Mouse (Mus musculus): ENCODE results near the gene Olfr978. TPM values are rescaled to one million over a fixed set of nuclear protein-coding genes. Genes with fewer than 3 reads are reported as not detected.
"Not testable (repeated sequence)": the region's sequence is repeated elsewhere in the genome, so short reads cannot be mapped to it uniquely, and the experiment has no call there.

Gene Olfr978
- not detected in 2 replicates for polyA plus RNA-seq (2016; fragmentation: Nextera tagmentation; extraction: Ambion mirVana)

- Histone ChIP-seq H3K4me1 (no peaks in the 10 kb centered on the region), H3K36me3 (no peaks in the 10 kb centered on the region), H3K27ac (no peak within 1 kb of the TSS), H3K27me3 (replicated peaks) (no peaks in the 10 kb centered on the region), H3K9ac (no peak within 1 kb of the TSS), H3K4me2 (no peak within 1 kb of the TSS), H3K4me3 (no peak within 1 kb of the TSS), H3K9me3 (replicated peaks) (no peaks in the 10 kb centered on the region)
- WGBS (ENCODE audit: insufficient replicate concordance) = 72% methylated on average over 2 of the region's 2 CpGs
- no peak for ATAC-seq
Measured at GRCm38 (mm10) chr9:39991813-39992212, at the start of gene Olfr978. Gene Olfr978, plus strand, starts transcription at chr9:39992113.

DNA sequence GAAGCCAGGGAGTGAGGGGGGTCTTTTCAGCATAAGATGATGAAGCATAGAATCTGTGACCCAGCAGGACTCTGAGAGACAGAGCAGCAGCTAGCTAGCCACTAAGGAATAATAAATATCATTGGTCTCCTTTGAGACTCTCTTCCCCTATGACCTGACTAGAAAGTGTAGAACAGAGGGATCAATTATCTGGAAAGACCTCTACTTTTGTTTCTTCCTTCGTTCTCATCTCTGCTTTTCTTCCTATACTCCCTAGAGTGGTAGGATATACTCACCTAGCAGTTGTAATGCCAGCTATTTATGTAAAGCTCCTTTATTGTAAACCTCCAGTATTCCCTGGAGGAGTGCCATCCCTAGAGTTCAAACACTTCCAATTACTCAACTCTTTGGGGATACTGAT lies 40.0 kb upstream of the Olfr978 start, which contains the start of gene Olfr975:
Gene Olfr975 (minus strand): TSS at position 101 of the 400 bp plus-strand sequence.
- Histone ChIP-seq H3K27me3 (replicated peaks) (no peaks in the 10 kb centered on the region), H3K4me3 (no peak within 1 kb of the TSS), H3K9me3 (replicated peaks) (no peaks in the 10 kb centered on the region), H3K4me1 (no peaks in the 10 kb centered on the region), H3K27ac (no peak within 1 kb of the TSS), H3K9ac (no peak within 1 kb of the TSS), H3K36me3 (no peaks in the 10 kb centered on the region), H3K4me2 (no peak within 1 kb of the TSS)
- WGBS (ENCODE audit: insufficient replicate concordance) = 29% methylated on average over 1 of the region's 1 CpGs
- no peak for ATAC-seq

DNA sequence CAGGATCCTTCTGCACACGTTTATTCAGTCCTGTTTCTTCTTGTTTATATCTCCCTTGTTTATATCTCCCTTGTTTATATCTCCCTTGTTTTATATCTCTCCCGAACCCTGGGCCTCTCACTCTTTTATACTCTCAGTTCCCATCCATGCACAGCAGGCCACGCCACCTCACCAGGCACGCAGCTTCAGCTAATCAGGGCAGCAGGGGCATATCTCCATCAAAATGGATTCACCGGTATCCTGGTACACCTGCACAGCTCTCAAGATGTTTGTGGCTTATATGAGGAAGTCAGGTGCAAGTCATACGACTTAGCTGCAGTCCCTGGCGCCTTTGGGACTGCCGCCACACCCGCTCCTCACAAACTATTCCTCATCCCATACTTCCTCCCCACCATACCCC lies 30.9 kb upstream of the Olfr978 start, which contains the start of gene Olfr976:
Gene Olfr976 (minus strand): TSS at position 101 of the 400 bp plus-strand sequence.
- H3K4me3 ChIP-seq; H3K4me2 ChIP-seq; H3K9me3 ChIP-seq (replicated peaks); ATAC-seq; H3K27me3 ChIP-seq (replicated peaks); H3K4me1 ChIP-seq; H3K27ac ChIP-seq; H3K9ac ChIP-seq; H3K36me3 ChIP-seq: not testable (repeated sequence)
- 69% methylated on average over 8 of the region's 9 CpGs for WGBS (ENCODE audit: insufficient replicate concordance)

- not testable (repeated sequence) for H3K4me3 ChIP-seq; H3K9ac ChIP-seq; H3K4me2 ChIP-seq; H3K4me1 ChIP-seq; H3K27ac ChIP-seq; H3K9me3 ChIP-seq (replicated peaks); ATAC-seq; H3K36me3 ChIP-seq; H3K27me3 ChIP-seq (replicated peaks)
- 67% methylated on average over 1 of the region's 1 CpGs for WGBS (ENCODE audit: insufficient replicate concordance)
Measured at GRCm38 (mm10) chr9:39976581-39977145, 15.2 kb upstream of the Olfr978 start.

DNA sequence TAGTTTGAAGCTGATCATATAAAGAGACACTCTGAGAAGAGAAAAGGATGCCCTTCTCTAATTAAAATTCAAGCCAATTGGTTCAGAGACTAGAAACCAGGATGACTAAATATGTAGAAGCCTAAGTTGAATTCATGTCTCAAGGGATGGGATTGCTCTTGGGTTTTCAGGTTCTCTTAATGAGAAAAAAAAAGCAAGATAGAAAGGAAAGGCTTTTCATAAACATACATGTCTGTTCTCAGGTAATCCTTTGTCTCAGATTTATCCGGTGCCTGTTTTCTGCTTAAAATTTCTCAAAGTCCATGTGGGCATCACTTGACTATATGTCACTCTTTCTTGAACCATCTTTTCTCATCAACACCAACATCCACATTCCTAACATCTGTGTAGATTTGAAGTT lies 11.5 kb downstream of the Olfr978 start, which contains the start of gene Olfr979:
Gene Olfr979 (minus strand): TSS at position 101 of the 400 bp plus-strand sequence.
- H3K27me3 ChIP-seq (replicated peaks) = no peaks in the 10 kb centered on the region
- no peak within 1 kb of the TSS for H3K4me2 ChIP-seq
- no peak within 1 kb of the TSS for H3K9ac ChIP-seq
- 73% methylated on average over 1 of the region's 1 CpGs for WGBS (ENCODE audit: insufficient replicate concordance)
- no peak within 1 kb of the TSS for H3K27ac ChIP-seq
- H3K9me3 ChIP-seq (replicated peaks) = no peaks in the 10 kb centered on the region
- no peaks in the 10 kb centered on the region for H3K4me1 ChIP-seq
- ATAC-seq = no peak
- H3K36me3 ChIP-seq = no peaks in the 10 kb centered on the region
- H3K4me3 ChIP-seq = no peak within 1 kb of the TSS

- WGBS (ENCODE audit: insufficient replicate concordance) = 74% methylated on average over 1 of the region's 1 CpGs
- Histone ChIP-seq H3K27me3 (replicated peaks) (no peaks in the 10 kb centered on the region), H3K4me1 (no peaks in the 10 kb centered on the region), H3K27ac (no peak within 1 kb of the TSS), H3K4me3 (no peak within 1 kb of the TSS), H3K36me3 (no peaks in the 10 kb centered on the region), H3K4me2 (no peak within 1 kb of the TSS), H3K9me3 (replicated peaks) (no peaks in the 10 kb centered on the region), H3K9ac (no peak within 1 kb of the TSS)
- no peak for ATAC-seq
Measured at GRCm38 (mm10) chr9:40009482-40009881, 17.6 kb downstream of the Olfr978 start, which contains the start of gene Olfr980. Gene Olfr980, minus strand, starts transcription at chr9:40009582.

DNA sequence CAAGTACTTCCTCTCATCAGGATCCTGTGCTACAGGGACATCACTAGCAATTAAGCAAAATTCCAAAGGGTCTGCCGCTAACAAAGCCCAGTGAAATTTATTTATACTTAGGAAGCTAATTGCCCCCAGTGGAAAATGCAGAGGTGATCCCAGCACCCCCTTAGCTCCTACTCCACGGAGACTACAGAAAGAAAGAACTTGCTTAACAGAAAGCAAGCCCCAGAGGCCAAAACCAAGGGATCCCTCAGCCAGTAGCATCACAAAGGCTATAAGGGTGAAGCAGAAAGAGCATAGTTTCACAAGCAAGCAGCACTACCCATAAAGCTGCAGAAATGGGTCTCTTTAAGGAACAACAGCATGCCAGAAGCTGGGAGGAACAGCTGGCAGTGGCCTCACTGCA lies 29.3 kb downstream of the Olfr978 start, which contains the start of gene Olfr981:
Gene Olfr981 (plus strand): TSS at position 301 of the 400 bp plus-strand sequence.
- no peak within 1 kb of the TSS for H3K4me2 ChIP-seq
- no peak within 1 kb of the TSS for H3K9ac ChIP-seq
- no peak for ATAC-seq
- H3K4me3 ChIP-seq = no peak within 1 kb of the TSS
- no peaks in the 10 kb centered on the region for H3K27me3 ChIP-seq (replicated peaks)
- no peaks in the 10 kb centered on the region for H3K36me3 ChIP-seq
- H3K4me1 ChIP-seq = no peaks in the 10 kb centered on the region
- no peak within 1 kb of the TSS for H3K27ac ChIP-seq
- H3K9me3 ChIP-seq (replicated peaks) = no peaks in the 10 kb centered on the region
- 47% methylated on average over 2 of the region's 2 CpGs for WGBS (ENCODE audit: insufficient replicate concordance)

Other genes starting within 250 kb of the Olfr978 start
- not detected in 2 replicates for gene Olfr967, start 245.9 kb upstream of the Olfr978 start, polyA plus RNA-seq (2016; fragmentation: Nextera tagmentation; extraction: Ambion mirVana)
- not detected in 2 replicates for gene Olfr968, start 208.9 kb upstream of the Olfr978 start, polyA plus RNA-seq (2016; fragmentation: Nextera tagmentation; extraction: Ambion mirVana)
- gene Olfr969, start 201.2 kb upstream of the Olfr978 start, polyA plus RNA-seq (2016; fragmentation: Nextera tagmentation; extraction: Ambion mirVana) = not detected in 2 replicates
- gene Olfr970, start 183.3 kb upstream of the Olfr978 start, polyA plus RNA-seq (2016; fragmentation: Nextera tagmentation; extraction: Ambion mirVana) = not detected in 2 replicates
- not detected in 2 replicates for gene Olfr971, start 155.2 kb upstream of the Olfr978 start, polyA plus RNA-seq (2016; fragmentation: Nextera tagmentation; extraction: Ambion mirVana)
- gene Olfr972, start 125.7 kb upstream of the Olfr978 start, polyA plus RNA-seq (2016; fragmentation: Nextera tagmentation; extraction: Ambion mirVana) = not detected in 2 replicates
- not detected in 2 replicates for gene Olfr229, start 84.8 kb upstream of the Olfr978 start, polyA plus RNA-seq (2016; fragmentation: Nextera tagmentation; extraction: Ambion mirVana)
- not detected in 2 replicates for gene Olfr974, start 54.6 kb upstream of the Olfr978 start, polyA plus RNA-seq (2016; fragmentation: Nextera tagmentation; extraction: Ambion mirVana)
- gene Olfr975, start 40.1 kb upstream of the Olfr978 start, polyA plus RNA-seq (2016; fragmentation: Nextera tagmentation; extraction: Ambion mirVana) = not detected in 2 replicates
- not detected in 2 replicates for gene Olfr976, start 31.0 kb upstream of the Olfr978 start, polyA plus RNA-seq (2016; fragmentation: Nextera tagmentation; extraction: Ambion mirVana)
- gene Olfr979, start 11.4 kb downstream of the Olfr978 start, polyA plus RNA-seq (2016; fragmentation: Nextera tagmentation; extraction: Ambion mirVana) = not detected in 2 replicates
- not detected in 2 replicates for gene Olfr980, start 17.5 kb downstream of the Olfr978 start, polyA plus RNA-seq (2016; fragmentation: Nextera tagmentation; extraction: Ambion mirVana)
- not detected in 2 replicates for gene Olfr981, start 29.4 kb downstream of the Olfr978 start, polyA plus RNA-seq (2016; fragmentation: Nextera tagmentation; extraction: Ambion mirVana)
- not detected in 2 replicates for gene Olfr982, start 81.7 kb downstream of the Olfr978 start, polyA plus RNA-seq (2016; fragmentation: Nextera tagmentation; extraction: Ambion mirVana)
- not detected in 2 replicates for gene Olfr983, start 101.5 kb downstream of the Olfr978 start, polyA plus RNA-seq (2016; fragmentation: Nextera tagmentation; extraction: Ambion mirVana)
- gene Olfr984, start 122.1 kb downstream of the Olfr978 start, polyA plus RNA-seq (2016; fragmentation: Nextera tagmentation; extraction: Ambion mirVana) = not detected in 2 replicates
- not detected in 2 replicates for gene Olfr985, start 138.1 kb downstream of the Olfr978 start, polyA plus RNA-seq (2016; fragmentation: Nextera tagmentation; extraction: Ambion mirVana)
- not detected in 2 replicates for gene Tmem225, start 156.0 kb downstream of the Olfr978 start, polyA plus RNA-seq (2016; fragmentation: Nextera tagmentation; extraction: Ambion mirVana)
- gene Olfr986, start 188.8 kb downstream of the Olfr978 start, polyA plus RNA-seq (2016; fragmentation: Nextera tagmentation; extraction: Ambion mirVana) = not detected in 2 replicates
- gene Zfp202, start 200.2 kb downstream of the Olfr978 start, polyA plus RNA-seq (2016; fragmentation: Nextera tagmentation; extraction: Ambion mirVana) = 2.1 TPM in 2 replicates

Measured in liver, embryonic 12.5 days (tissue).